Mouse (Mus musculus) macrophage (primary cell): Measurements from ENCODE around the gene Adcy10. TPM values are rescaled to one million over a fixed set of nuclear protein-coding genes. Genes with fewer than 3 reads are reported as not detected.

Experiments
- H3K27ac ChIP-seq: fragments of 350-480 bp; formaldehyde crosslinking; 2 replicates; pipeline ENCODE4 v1.9.0; 2021
- H3K36me3 ChIP-seq: fragments of 350-480 bp; formaldehyde crosslinking; 2 replicates; pipeline ENCODE4 v1.9.0; 2021; ENCODE audit errors: inconsistent target
- H3K4me3 ChIP-seq: fragments of 350-480 bp; formaldehyde crosslinking; 2 replicates; pipeline ENCODE4 v1.9.0; 2021; ENCODE audit errors: inconsistent target
- H3K79me2 ChIP-seq: fragments of 350-480 bp; formaldehyde crosslinking; 2 replicates; pipeline ENCODE4 v1.9.0; 2021; ENCODE audit errors: inconsistent target
- WGBS: methylation state at CpG from one replicate; pipeline ENCODE4 v1.1.7; 2026; ENCODE audit warnings: inconsistent platforms; ENCODE audit not compliant: missing documents; 5-methylcytosine and 5-hydroxymethylcytosine counted together
- polyA plus RNA-seq: library from polyadenylated mRNA; stranded (reverse); fragments of 250-400 nt; gene quantifications from 3 replicates; pipeline ENCODE4 v1.2.4, GENCODE M21; 2018; ENCODE audit warnings: inconsistent platforms
- total RNA-seq, 78 experiments: library from RNA; depleted of rRNA; stranded (reverse); fragments of 250-400 nt; gene quantifications; 1 replicate in 9 of 78; 2 replicates in 24 of 78; 3 replicates in 43 of 78; 4 replicates in 2 of 78; pipeline ENCODE4 v1.2.4; 2018; ENCODE audit warnings: inconsistent platforms in 56 of 78

Gene Adcy10
- total RNA-seq (2018; cell fraction: chromatin; rRNA removed) = 1 to 10 TPM in 4 of 26 experiments, under 1 TPM in 1, not detected in 21; 0.63 to 1.3 (median 1.1) TPM
- total RNA-seq (2018; cell fraction: cytosol; rRNA removed) = not detected
- total RNA-seq (2018; cell fraction: nucleus; rRNA removed) = under 1 TPM in 1 of 26 experiments, not detected in 25; 0.92 TPM
- not detected in 3 replicates for polyA plus RNA-seq

DNA sequence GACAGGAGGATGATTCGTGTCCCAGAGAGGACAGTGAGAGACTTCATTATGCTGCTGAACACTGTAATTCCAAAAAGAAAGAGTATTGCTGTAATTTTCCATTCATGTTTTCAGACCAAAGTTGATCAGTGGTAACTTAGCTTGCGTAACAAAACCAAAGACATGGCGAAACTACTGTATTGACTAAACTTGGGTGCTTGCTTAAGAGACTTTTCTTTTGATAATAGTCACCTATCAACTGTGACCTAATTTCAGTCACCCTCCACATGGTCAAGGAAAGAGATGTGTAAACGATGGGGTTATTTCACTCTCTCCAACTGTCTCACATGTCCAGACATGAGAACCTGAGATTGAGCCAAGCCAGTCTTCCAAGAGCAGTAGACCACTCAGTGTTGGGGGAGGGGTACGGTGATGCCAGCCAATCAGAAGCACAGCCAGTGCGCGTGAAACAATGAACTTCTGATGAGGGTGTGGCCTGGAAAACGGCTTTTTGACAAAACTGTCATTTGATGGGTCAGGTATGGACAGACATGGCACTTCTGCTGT, at the start of gene Adcy10:
TSS of gene Adcy10 (plus strand) at position 496 of the 546 bp plus-strand sequence.
- Histone ChIP-seq H3K4me3 (no peak within 1 kb of the TSS), H3K36me3 (peaks cover 9% of the 10 kb centered on the region), H3K79me2 (no peaks in the 10 kb centered on the region), H3K27ac (no peak within 1 kb of the TSS)
- 69% methylated on average over 8 of the region's 8 CpGs for WGBS

DNA sequence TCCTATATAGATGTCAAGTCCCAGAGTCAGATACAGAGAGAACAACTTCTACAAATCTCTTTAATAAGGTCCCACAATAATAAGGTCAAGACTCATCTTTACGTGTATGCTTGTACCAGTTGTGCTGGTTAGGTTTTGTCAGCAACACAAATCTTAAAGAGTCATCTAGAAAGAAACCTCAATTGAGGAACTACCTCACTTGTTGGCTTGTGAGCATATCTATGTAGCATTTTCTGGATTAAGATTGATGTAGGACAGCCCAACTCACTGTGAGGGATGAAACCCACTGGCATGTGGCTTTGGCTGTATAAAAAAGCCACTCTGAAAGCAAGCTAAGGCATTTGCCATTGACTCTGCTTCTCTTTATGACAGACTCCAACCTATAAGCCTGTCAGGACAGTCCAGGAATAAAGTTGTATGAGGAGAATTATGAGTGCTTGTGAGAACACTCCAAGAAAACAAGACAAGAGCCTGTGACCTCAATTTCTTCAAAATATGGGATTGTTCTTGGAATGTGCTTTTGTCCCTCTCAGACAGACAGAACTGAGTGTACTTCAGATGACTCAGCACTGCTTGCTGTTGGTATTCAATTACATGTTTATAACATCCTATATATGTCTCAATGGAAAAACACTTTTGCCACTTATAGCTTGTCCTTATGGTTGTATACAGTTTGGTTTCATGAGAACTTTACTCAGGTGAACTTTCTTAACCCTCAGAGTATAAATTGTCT, 46.5 kb upstream of the Adcy10 start:
- H3K79me2 ChIP-seq = peaks cover 43% of the 10 kb centered on the region; the same call in 1 of the 2 replicates
- H3K4me3 ChIP-seq = no peak overlapping the region
- H3K27ac ChIP-seq = no peak overlapping the region
- no peaks in the 10 kb centered on the region for H3K36me3 ChIP-seq
- WGBS = 44% methylated on average over 1 of the region's 1 CpGs

DNA sequence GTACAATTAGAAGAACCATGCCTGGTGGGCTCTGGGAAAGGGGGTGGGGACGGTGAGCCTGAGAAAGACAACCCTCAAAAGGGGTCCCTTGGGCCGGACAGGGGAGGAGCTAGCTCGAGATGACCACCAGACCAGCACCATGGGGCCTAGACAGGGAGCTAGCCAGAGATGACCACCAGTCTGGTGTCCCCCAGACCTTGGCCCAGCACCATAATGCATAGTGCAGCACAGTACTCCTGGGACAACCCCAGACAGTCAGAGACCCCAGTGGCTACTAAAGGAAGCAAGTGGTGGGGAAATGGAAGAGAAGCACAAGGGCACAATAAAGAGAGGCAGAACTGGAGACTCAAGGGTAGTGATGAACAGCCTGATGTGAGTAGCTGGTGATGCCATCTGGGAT, 44.2 kb upstream of the Adcy10 start:
- 94% methylated on average over 3 of the region's 3 CpGs for WGBS
- Histone ChIP-seq H3K27ac (no peak overlapping the region), H3K36me3 (no peaks in the 10 kb centered on the region), H3K79me2 (peaks cover 43% of the 10 kb centered on the region; the same call in 1 of the 2 replicates), H3K4me3 (no peak overlapping the region)

DNA sequence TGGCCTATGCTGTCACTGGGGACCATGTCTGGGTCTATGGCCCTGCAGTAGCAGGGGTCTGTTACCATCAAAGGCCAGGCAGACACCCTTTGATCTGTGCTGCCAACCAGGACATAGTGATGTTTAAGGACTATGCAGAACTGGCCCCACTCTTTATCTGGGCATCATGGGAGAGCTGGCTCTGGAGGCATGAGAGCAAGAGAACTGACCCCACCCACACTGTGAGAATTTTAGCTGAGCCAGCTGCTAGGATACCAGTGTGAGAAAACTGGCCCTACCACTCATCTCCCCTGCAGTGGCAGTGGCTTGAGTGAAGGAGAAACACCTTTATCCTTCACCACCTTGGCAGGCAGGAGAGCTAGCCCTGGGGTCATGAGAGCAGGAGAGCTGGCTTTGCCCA, 43.8 kb upstream of the Adcy10 start:
- Histone ChIP-seq H3K36me3 (no peaks in the 10 kb centered on the region), H3K79me2 (peaks cover 43% of the 10 kb centered on the region; the same call in 1 of the 2 replicates), H3K27ac (no peak overlapping the region), H3K4me3 (no peak overlapping the region)

DNA sequence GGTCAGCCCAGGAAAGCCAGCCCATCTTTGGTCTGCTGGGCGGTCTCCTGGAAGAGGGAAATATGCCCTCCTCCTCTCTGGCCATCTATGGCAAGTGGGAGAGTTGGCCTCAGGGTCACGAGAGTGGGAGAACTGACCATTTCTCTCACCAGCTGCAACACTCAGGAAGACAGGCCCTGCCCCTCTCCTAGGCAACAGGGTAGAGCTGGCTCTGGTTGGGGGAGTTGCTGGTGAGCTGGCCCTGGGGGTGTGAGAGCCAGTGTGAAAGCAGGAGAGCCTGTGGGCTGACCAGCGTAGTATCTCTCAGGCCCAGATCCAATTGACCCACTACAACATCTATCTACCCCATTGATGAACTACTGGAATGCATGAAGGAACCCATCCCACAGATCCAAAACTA, 43.3 kb upstream of the Adcy10 start:
- peaks cover 41% of the 10 kb centered on the region; the same call in 1 of the 2 replicates for H3K79me2 ChIP-seq
- H3K36me3 ChIP-seq = no peaks in the 10 kb centered on the region
- 89% methylated on average over 3 of the region's 3 CpGs for WGBS
- H3K4me3 ChIP-seq = no peak overlapping the region
- no peak overlapping the region for H3K27ac ChIP-seq

DNA sequence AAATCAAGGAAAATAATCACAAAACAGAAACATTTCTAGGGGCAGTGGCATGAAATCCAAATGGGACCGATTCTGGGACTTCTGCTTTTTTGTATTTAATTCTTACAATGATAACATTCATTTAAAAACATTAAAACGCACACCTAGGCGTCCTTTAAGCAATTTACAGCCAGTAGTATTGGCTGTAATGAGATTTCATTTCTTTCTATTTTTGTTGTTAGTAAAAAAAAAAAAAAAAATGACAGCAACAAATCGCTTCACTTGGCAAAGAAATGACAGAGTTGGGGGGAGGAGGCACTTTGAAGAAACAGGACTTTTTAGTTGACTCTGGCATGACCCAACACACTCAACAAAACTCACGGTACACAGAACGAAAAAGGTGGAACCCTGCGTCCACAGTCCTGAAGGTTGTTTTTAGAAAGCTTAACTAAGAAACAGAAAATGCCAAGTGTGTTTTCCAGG, 25.9 kb upstream of the Adcy10 start:
- H3K36me3 ChIP-seq = no peaks in the 10 kb centered on the region
- peak overlapping the region; percentile 89 for H3K4me3 ChIP-seq
- no peak overlapping the region for H3K27ac ChIP-seq
- peaks cover 81% of the 10 kb centered on the region for H3K79me2 ChIP-seq
- 1% methylated on average over 7 of the region's 7 CpGs for WGBS

DNA sequence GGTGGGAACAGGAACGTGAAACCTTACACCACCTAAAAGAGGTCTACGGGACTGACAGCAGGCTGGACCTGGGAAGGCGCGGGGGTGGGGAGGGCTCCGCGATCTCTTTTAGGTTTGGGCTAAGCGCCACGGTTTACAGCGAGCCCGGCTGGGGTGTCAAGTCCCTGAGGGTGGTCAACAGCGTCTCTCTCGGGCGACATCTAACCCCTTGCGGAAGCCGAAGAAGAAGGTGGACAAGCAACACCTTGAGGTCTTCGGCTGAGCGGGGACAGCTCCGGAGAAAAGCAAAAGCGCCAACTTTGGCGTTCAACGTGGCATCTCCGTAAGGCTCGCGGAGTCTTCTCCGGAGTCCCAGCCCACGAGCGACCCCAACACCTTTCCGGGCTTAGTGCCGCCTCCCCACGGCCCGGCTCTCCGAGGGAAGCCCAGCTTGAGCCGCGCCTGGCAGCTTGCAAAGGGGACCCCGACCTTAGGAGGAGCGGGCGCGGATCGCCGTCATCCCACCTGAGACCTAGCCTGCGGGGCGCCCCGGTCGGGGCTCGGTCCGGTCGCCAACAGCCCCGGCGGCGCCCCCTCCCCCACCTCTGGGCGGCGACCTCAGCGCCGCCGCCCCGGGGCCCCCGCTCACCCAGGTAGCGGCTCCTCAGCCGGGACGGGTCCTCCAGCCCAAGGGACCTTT, 25.3 kb upstream of the Adcy10 start:
- no peak overlapping the region for H3K27ac ChIP-seq
- no peaks in the 10 kb centered on the region for H3K36me3 ChIP-seq
- H3K4me3 ChIP-seq = peak overlapping the region; percentile 89
- peaks cover 81% of the 10 kb centered on the region for H3K79me2 ChIP-seq
- under 1% methylated on average over 53 of the region's 60 CpGs for WGBS

DNA sequence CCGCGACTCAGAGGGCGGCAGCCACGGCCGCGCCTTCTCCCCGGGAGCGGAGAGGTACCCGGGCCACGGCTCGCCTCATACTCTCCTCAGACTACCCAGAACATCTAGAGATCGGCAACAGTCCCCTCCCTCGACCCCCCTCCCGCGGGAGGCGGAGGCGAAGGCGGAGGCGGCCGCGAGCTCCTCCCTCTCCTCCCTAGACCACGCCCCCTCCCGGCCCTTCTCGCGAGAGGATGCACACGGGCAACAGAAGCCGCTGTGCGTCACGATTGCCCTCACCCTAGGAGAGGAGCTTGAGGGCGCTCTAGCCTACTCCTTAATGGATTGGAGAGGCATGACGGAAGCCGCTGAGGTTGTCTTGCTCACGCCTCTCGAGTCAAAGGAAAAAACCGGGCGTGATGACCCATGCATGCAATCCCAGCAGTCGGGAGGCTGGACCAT, 24.6 kb upstream of the Adcy10 start, which contains the start of the genes Dcaf6 and Mpc2:
TSS of gene Dcaf6 (minus strand) at position 116 of the 441 bp plus-strand sequence.
TSS of gene Mpc2 (plus strand) at position 278 of the 441 bp plus-strand sequence.
- Histone ChIP-seq H3K4me3 (peak within 1 kb of the TSS; percentile 89), H3K27ac (peak within 1 kb of the TSS; percentile 97), H3K79me2 (peaks cover 83% of the 10 kb centered on the region), H3K36me3 (no peaks in the 10 kb centered on the region)
- WGBS = 1% methylated on average over 37 of the region's 37 CpGs

DNA sequence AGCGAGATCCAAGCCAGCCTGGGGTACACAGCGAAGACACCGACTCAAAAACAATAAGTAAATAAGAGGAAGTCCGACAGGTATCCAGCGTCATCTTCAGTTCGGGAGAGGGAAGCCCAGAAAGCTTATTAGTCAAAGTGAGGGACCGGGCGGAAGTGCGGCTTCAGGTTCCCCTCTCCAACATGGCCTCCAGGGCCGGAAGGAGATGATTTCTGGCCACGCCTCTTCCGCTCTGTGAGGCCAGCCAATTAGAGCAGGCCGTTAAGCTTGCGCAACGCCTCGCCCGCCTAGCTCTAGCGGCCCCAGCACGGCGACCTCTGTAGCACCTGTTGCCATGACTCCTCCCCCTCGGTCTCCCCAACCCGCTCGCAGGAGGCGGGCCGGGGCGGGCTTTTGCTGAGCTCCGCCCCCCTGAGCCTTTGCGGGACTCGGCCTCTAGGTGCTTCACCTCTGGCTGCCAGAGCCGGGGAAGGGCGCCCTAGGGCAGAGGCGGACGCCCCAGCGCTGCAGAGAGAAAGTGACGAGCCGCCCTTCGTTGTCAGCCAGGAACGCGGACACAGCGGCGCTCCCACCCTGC, 24.1 kb upstream of the Adcy10 start:
- H3K79me2 ChIP-seq = peaks cover 83% of the 10 kb centered on the region
- H3K36me3 ChIP-seq = no peaks in the 10 kb centered on the region
- WGBS = 2% methylated on average over 33 of the region's 41 CpGs
- peak overlapping the region; percentile 97 for H3K27ac ChIP-seq
- H3K4me3 ChIP-seq = peak overlapping the region; percentile 76

DNA sequence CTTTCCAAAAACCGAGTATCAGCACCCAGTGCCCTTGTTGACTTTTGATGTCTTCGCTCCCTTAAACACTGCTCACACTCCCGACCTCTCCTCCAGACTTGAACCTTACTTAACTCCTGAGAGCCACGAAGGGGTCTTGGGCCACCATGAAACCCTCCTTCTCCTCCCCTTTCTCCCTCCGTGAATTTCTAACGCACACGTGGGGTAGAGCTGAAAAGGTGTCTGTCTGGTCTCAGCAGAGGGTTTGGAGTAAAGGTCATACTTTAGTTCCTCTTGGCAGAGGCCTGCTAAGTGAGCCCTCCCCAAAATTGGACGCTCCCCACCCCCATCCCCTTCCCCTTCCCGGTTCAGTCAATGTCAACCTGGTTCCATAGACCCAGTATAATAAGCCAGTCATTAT, 23.3 kb upstream of the Adcy10 start:
- Histone ChIP-seq H3K27ac (peak overlapping the region; percentile 31; the same call in 1 of the 2 replicates), H3K36me3 (no peaks in the 10 kb centered on the region), H3K4me3 (peak overlapping the region; percentile 71), H3K79me2 (peaks cover 80% of the 10 kb centered on the region)
- 2% methylated on average over 9 of the region's 9 CpGs for WGBS

DNA sequence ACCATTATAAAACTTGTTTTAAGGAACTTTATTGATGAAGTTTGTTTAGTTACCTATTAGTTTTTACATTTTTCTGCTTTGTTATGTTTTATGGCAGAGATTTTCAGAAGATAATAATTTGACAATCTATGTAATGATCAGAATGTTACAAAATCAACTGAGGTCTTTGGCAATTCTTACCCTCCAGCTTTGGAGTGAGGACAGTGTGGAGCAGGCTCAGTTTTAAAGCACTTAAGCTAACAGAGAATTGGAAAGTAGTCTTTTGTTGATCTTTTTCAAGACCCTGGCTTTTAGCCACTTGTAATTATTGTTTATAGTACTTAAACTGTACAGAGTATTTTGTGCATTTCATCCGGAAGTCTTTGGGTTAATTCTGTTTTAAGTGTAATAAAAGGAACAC, 22.1 kb upstream of the Adcy10 start:
- H3K4me3 ChIP-seq = no peak overlapping the region
- WGBS = 82% methylated on average over 1 of the region's 1 CpGs

DNA sequence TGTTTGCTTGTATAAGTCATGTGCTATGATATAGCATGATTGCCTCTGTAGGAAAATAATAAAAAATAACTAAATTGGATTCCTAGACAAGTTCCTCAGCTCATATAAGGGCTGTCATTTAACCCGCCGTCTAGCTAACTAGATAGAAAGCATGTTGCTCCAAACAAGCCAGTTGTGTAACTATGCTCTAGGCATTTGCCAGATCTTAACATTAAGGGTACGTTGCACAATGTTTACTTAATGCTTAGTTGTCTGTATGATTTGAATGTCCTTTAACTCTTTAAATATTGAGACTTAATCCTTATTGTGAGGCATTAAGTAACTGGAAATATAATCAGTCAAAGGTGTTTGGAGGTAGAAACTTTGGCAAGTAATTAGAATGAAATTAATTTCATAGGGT, 20.4 kb upstream of the Adcy10 start:
- Histone ChIP-seq H3K36me3 (no peaks in the 10 kb centered on the region), H3K4me3 (no peak overlapping the region), H3K79me2 (peaks cover 64% of the 10 kb centered on the region; the same call in 1 of the 2 replicates), H3K27ac (no peak overlapping the region)
- 68% methylated on average over 3 of the region's 3 CpGs for WGBS

More for the DNA sequence above, 22.1 kb upstream of the Adcy10 start:
- no peaks in the 10 kb centered on the region for H3K36me3 ChIP-seq
- H3K27ac ChIP-seq = no peak overlapping the region
- H3K79me2 ChIP-seq = peaks cover 76% of the 10 kb centered on the region

DNA sequence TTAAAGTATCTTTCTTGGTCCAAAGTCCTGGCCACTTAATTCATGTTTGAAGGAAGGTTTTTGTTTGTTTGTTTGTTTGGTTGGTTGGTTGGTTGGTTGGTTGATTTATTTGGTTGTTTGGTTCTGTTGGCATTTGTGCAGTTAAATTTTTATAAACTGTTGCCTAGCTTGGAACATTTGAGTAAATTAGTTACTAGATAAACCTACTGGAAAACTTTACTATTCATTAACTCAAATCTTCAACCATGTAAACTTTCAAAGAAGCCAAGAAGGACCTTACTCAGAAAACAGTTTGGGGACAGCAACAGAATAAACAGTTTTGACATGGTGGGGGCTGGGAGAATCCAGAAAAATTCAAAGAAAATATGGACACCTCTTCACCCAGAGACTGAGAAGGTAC, 16.0 kb upstream of the Adcy10 start:
- Histone ChIP-seq H3K4me3 (no peak overlapping the region), H3K27ac (no peak overlapping the region), H3K36me3 (no peaks in the 10 kb centered on the region), H3K79me2 (peaks cover 37% of the 10 kb centered on the region; the same call in 1 of the 2 replicates)

DNA sequence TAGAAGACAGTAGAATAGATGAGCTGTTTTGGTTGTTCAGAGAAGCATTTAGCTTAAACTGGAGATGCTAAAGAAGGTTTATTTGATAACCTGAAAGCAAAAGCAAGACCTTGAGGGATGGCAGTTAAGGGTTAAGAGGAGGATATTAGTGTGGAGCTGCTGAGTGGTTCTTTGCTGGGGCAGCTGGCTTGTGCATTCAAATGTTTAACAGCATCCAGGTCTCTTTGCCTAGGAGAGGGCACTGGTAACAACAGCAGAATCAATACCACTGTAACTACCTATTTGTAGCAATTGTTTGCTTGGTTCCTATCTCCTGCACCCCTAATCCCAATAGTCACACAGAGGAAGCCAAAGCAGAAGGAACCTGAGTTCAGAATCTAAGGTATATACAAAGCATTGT, 15.3 kb upstream of the Adcy10 start:
- H3K36me3 ChIP-seq = no peaks in the 10 kb centered on the region
- H3K27ac ChIP-seq = no peak overlapping the region
- peaks cover 30% of the 10 kb centered on the region; the same call in 1 of the 2 replicates for H3K79me2 ChIP-seq
- no peak overlapping the region for H3K4me3 ChIP-seq
